Mouse (Mus musculus) forelimb bud, embryonic 11.5 days (tissue): ENCODE data around the gene Bok.
"Not testable (repeated sequence)": the region's sequence is repeated elsewhere in the genome, so short reads cannot be mapped to it uniquely, and the experiment has no call there.

Experiments
- DNase-seq: peaks from one replicate; pipeline ENCODE4 v3.0.0-alpha.2; 2012; ENCODE audit warnings: low read depth, low spot score

The Bok gene

DNA sequence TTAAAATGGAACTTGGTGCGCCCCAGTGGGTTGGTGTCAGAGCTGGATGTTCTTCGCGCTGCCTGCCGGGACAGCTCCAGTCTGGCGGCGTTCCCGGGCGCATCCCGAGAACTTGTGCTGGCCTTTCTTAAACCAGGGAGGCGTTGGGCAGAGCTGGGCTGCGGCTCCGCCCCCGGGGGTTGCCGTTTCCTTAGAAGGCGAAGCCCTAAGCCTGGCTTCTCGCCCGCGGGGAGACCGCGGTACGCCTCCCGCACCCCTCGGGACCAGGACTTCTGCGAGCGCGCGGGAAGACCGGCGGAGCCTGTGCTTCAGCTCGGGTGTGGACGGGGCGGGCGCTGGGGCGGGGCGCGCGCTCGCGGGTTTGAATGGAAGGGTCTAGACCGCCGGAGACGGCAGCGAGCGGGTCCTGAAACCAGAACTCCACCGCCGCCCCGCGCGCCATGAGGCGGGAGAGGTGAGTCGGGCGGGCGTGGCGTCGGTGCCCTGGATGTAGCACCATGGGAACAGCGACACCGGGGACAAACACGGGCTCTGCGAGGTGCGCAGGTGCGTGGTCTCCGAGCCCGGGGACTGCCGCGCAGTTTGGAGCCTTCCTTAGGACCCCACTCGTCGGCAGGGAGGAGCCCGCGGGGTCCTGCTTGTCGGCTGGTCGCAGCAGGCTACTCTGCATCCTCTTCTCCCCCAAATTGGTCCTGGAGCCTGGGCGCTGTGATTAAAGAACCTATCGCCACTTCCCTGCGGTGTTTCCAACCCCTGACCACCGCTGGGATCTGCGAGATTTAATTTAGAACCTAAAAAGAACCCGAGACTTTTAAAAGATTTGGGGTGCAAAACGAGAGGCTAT is at the start of gene Bok:
Gene Bok (plus strand): TSS at position 260 of the 844 bp plus-strand sequence.
- peak; percentile 60 for DNase-seq

DNA sequence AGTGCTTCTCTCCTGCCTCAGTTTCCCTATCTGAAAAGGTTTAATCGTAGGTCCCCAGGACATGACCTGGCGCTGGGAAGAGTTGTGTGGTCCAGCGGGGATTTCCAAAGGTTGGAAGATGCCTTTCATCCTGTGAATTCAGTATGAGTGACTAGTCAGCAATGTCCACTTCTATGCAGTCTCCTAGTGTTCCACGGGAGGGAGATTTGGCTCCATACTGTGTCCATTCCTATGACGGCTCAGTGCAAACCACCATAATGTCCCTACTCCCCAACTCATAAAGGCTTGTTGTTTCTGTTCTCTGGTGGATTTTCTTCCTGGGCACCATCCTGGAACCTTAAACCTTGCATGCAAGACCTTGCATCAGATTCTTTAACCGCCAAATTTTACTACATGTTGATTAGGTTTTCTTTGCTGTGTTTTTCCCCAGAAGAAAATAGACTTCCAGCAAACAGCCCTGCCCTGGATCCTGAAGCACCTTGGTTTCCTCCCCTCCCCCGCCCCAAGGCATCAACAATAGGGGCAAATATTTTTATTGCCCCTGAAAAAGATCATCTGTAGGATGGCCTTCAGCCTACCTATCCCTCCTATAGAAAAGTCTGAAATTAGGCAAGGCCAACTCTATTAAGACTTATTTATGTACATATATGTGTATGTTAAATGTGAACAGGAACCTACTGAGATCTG is 49.1 kb upstream of the Bok start:
- no peak for DNase-seq

DNA sequence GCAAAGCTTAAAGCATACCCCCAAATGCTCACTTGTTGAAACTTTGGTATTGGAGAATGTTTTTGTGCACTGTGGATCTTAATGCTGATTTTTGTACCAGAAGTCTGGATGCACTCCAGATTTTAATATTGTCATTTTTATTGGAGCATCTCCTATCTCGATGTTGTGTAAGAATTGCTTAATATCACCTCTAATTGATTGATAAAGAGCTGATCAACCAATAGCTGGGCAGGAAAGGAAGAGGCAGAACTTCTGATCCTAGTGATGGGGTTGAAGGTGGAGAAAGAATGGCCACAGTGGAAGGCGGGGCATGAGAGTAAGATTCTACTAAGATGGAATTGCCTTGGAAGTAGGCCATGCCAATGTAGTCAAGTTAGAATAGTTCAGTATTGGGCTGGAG is 43.5 kb upstream of the Bok start:
- no peak for DNase-seq

DNA sequence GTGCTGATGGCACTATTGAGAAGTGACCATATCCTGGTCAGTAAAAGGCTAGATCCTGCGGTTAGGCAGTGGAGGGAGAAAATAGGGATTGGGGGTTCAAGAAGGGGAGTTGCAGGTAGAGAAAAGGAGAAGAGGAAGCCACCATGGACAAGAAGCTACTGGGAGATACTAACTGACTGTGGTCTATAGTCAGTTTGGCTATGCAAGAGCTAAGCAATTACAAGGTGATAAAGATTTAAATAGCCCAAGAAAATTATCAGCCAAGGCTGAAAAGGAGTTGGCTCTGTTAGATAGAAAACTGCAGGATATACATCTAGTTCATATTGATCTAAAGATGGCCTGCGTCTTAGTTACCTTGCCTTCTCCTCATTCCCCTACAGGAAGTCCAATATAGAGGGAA is 42.8 kb upstream of the Bok start:
- DNase-seq, result no peak

DNA sequence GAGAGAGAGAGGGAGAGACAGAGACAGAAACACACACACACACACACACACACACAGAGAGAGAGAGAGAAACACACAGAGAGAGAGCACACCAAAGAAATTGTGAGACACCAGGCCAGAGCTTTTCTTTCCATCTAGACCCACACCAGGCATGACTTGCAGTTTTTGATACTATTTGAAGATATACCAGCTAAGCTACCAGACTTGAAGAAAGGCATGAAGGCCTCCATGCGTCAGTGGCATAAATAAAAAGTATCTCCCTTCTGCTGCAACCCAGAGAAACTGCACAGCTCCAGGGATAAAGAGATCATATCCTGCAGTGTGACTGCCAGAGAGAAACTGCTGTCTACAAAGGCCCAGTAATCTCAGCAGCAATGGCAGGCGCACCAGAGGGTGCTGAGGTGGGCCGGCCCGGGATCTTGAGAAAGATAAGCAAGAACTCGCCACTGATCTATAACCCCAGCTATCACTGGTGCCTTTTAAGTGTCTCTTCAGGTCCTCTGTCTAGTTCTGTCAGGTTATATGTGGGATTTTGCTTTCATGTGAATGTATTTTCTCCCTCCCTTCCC is 35.8 kb upstream of the Bok start:
- DNase-seq, result no peak

DNA sequence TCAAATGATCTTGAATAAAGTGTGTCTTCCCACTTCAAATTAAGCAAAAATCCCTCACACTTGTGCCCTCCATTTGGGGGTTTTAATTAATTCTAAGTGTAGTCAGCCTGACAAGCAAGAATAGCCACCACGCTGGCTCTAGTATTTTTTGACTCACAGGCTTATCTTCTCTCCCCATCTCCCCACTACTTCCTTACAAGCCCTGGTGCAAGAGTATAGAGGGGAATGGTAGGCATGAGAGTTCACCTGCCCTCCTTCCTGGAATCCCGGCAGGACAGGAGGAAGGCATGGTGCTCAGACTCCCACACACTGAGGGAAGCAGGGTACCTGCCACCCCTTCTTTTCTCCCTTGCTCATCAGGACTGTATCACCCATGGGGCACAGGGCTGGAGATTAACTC is 31.2 kb upstream of the Bok start:
- DNase-seq, result no peak

DNA sequence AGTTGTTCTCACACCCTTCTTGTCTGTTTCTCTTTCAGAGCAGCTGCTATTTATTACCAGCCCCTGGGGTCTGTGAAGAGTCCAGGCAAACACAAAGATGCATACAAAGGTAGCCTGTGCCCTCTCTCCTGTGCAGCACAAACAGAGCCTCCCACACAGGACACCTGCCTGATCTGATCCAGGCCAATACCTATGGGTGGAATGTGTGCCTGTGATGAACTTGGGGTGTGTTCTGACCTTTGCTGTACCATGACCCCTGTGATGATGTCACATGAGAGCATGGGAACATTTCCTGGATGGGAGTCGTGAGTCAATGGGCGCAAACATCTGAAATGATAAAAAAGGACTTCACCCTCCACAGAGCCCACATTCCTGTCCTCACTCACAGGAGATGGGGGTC is 30.7 kb upstream of the Bok start:
- DNase-seq, result no peak

DNA sequence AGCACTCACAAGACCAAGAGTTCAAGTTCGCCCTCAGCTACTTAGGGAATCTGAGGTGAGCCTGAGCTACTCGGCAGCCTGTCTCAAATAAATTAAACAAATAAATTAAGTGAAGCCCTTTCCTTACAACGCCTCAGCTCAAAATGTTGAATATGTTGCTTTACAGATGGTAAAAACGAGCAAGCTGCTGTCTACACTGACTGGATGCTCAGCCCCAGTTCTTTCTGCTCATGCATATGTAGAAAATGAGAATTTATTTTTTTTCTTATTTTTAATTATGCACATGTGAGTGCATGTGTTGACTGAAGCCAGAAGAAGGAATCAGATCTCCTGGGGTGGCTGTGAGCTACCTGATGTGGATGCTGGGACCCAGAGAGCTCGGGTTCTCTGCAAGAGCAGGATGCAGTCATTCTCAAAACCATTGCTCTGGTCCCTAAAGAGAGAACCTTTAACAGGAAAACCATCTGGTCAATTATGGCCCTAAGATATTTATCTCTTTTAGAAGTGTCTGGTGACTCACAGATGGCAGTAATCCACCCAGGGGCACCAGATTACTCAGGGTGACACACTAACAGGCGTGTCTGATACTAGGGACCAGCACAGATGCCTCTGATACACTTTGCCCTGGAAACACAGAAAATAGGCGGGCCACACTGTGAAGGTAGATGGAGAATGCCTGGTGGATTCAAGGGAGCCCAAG is 29.0 kb upstream of the Bok start:
- no peak for DNase-seq

DNA sequence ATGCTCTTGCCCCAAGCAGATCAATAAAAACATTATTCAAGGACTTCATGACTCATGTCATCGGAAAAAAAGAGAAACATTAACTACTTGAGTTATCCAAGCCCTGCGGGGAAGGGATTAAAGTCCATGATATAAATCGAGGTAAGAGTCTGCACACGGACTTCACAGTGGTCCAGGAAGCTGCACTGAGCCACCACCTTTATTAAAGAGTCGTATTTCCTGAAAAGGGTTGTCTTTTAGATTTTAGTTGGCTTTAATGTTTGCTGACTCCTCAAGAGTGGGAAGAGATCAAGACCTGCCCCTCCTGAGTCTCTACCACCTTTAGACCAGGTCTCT is 28.5 kb upstream of the Bok start:
- DNase-seq, result no peak

DNA sequence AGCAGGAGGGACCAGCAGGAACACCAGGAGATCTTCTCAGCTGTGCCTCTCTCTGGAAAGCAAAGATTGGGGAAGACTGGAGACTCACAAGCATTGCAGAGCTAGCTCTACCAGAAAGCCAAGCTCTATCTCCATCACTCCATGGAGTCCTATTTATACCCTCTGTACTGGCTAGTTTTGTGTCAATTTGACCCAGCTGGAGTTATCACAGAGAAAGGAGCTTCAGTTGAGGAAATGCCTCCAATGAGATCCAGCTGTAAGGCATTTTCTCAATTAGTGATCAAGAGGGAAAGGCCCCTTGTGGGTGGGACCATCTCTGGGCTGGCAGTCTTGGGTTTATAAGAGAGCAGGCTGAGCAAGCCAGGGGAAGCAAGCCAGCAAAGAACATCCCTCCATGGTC is 26.9 kb upstream of the Bok start, which contains the start of gene Stk25:
Gene Stk25 (minus strand): TSS at position 101 of the 400 bp plus-strand sequence.
- DNase-seq, result not testable (repeated sequence)

DNA sequence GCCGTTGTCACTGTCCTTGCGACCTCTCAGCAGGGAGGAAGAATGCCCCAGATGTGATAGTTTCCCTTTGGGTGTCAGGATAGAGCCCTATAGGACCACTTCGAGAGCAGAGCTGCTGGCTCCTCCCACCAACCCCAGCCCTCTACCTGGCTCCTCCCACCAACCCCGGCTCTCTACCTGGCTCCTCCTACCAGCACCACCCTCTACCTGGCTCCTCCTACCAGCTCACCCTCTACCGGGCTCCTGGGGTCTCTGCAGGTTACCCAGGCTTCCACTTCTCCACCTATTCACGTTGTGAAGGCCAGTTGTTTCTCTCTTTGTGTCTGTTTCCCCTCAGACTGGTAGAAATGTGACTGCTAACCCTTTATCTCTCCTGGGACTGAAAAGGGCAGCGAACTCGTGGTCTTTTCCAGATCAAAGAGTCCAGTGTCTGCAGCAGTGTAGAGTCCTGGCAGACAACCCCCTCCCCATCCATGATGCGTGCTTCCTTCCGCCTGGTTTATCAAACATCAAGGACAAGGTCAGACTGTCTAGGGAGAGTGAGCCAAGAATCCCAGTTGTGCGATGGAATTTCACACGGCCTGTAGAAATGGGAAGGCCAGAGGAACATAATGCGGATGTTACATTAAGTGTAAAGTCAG is 17.6 kb upstream of the Bok start:
- peak; percentile 23 for DNase-seq

DNA sequence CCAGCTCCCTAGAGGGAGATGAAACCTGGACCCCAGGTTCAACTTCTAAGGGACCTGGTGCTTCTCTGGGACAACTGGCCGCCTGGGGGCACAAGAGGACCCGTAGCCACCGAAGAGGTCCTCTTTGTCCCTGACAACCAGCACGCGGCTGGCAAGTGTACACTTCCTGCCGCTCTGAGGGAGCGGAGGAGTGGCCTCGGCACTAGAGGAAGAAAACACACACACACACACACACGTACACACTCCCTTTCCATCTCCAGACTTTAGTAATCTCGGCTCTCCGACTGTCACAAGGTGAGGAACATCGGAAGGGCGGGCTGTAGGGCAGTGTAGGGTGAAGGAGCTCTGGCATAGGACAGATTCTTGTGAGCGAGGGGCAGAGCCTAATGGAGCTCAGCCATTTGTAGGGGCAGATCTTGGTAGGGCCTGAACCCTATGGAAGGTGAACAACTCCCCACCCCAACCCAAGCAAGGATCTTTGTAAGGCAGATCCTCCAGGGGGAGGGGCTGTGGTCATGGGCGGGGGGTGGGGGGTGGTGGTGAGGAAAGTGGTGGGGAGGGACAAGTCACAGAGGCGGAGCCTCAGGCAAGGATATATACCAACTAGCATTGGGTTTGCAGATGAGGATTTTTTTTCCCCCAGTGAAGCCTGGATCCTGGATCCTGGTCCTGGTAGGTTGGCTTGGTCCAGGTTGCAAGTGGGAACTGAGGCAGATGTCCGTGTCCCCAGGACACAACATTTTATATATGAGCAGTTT is 16.5 kb upstream of the Bok start:
- DNase-seq, result peak; percentile 77

DNA sequence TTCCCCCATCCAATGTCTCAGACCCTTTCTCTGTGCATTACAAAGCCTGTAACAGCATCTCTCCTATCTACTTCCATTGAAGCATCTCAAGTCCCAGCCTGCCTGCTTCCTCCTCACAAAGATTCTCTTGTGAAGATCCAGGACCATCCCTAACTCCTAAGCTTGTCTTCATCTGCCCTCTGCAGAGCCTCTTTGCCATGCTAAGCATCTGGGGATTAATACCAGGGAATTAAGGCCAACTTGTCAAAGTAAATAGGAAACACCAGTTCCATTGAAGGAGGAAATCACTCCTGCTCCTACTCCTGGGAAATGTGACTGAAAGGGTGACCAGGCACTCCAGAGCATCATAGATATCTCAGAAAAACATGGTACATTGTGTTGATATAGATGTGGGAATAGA is 15.5 kb upstream of the Bok start:
- no peak for DNase-seq

DNA sequence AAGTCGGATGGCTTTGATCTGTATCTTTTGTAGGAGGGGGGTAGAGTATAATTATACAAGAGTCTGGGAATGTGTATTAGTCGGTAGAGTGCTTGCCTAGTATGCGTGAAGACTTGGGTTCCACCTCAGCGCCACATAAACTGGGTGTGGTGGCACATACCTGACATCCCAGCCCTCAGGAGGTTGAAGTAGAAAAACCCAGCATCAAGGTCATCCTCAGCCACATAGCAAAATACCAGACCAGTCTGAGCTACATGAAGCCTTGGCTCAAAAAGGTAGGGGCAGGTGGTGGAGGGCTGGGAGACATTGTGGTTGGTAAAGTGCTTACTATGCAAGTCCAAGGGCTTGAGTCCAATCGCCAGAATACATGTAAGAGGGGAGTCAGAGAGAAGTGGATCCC is 12.8 kb upstream of the Bok start:
- no peak for DNase-seq

DNA sequence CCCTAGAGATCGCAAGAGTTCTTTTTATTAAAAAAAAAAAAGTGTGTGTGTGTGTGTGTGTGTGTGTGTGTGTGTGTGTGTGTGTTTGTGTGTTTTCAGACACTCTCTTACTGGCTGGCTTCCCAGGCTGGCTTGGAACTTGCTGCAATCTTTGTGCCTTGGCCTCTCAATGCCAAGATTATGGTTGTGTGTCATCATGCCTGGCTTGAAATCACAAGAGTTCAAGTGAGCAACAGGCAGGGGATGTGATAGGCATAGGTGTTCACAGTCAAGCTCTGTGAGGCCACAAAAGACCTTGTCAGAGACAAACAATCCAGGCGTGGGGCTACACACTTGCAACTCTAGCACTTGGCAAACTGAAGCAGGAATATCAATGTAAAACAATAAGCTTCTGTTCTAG is 7.1 kb upstream of the Bok start:
- no peak for DNase-seq

DNA sequence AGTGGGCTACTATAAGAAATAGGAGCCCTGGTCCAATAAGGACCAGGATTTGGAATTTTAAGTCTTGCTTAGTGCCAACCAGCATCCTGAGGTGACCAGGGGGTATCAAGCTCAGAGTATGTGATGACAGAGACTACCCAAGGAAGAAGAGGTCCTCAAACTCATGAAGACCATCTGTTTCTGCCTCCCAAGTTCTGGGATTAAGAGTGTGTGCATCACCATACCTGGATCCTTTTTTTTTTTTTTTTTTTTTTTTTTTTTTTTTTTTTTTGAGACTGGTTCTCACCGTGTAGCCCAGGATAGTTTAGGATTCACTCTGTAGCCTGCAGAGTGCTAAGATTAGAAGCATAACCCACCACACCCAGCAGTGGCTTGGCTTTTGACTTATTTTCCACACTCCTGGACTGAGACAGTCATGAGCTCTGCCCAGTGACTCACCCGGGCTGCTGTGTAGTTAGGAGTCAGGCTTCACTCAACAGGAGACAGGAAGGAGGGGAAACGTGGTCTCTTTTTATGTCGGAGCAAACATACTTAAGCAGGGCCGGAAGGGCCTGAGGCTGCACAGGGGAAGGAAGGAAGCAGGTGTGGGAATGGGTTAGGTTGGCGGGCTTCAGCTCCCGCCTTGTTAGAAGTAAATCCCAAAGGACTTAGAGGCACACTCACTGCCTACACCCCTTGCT is 5.4 kb upstream of the Bok start:
- peak; percentile 26 for DNase-seq

DNA sequence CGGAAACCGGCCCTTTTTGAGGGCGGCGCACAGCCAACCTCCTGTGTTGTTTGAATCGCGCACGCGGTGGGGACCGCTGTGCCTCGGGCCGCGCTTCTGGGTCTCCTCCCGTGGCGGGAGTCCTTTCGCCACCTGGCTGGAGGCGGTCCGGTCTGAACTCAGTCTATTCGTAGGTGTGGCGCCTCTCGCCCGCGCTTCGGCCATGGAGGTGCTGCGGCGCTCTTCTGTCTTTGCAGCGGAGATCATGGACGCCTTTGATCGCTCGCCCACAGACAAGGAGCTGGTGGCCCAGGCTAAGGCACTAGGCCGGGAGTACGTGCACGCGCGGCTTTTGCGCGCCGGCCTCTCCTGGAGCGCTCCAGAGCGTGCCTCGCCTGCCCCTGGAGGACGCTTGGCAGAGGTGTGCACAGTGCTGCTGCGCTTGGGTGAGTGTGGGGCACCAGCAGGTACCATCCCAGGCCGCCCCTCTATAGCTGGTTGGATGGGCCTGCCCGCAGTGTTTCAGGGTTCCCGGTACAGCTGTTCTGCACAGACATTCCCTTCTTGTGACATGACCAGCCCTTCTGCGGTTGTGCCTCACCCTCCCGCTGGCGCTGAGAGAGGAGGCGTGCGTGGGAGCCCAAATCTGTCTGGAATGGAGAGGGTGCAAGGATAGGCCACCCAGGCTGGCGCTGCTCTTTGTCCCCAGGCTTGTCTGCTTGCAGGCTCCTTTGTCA is 943 bp downstream of the Bok start:
- DNase-seq, result peak; percentile 78

DNA sequence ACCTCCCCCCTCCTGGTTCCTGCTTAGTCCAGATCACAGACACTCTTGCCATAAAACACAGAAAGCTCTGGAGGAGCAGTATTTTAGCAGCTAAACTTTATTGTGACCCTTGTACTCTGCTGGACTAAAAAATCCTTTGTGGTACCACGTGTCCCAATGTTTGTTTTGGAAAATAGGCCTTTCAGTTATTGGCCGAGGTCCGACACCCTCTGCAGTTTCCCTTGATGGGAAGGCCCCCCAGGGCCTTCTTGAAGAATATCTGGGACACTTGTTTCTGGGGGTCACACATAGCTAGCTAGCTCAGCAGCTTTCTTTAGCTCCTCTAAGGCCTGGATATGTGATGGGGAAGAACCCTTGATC is 1.5 kb downstream of the Bok start:
- DNase-seq, result no peak

DNA sequence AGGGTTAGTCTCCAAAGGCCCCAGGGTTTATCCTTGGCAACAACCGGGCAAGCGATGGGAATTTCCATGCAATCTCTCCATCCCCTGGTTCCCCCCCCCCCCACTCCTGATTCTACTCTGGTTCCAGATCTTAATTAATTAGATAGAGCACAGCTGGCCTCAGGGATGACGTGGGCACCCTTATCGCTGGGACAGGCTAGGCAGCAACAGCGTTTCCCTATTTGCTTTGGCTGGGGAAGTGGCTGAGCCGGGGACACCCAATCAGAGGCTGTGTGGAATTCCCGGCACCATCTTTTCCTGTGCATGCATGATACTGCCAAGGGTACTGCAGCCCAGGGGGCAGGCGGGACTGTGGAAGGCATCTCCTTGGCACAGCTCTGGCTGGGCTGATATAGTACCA is 2.7 kb downstream of the Bok start:
- no peak for DNase-seq

DNA sequence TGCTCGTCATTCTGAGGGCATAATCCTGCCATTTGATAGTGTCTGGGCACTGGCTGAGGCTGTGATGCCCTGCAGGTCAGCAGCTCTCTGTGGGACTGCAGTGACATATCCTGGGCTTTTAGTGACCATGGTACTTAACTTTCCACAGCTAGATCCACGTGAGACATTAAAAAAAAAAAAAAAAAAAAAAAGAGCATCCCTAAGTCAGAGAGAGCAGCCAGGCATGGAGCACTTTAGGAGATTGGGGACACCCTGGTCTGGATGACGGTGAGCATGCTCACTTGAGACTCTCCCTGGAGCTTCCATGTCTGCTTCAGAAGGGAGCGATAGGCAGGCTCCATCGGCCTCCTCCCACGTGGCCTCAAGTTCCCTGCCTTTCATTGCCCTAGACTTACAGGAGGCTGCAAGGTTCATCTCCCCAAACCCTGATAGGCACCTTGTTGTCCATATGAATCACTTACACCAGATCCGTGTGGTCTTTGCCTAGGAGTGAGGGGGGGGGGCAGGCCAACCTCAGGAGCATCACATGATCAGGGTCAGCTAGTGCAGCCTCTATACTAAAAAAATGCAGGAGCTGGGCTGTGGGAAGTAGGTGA is 4.5 kb downstream of the Bok start:
- no peak for DNase-seq
